ENCODE assay signal across 31 mouse cellular contexts in genomic region chr8:102518446-102518845, GRCm38 (mm10).
"Had no signal": no experiment of that assay in that cellular context is flagged by ENCODE, and none has a peak within 500 bp of the region (broad histone marks: within the 10 kb centered on the region; RNA-seq: fewer than 3 reads in every experiment).

No protein-coding gene starts in this region.

- H3K9me3 ChIP-seq: limb, embryonic 10.5 days; limb, embryonic 12.5 days; limb, embryonic 13.5 days; limb, embryonic 15.5 days; liver, embryonic 12.5 days; liver, embryonic 13.5 days; liver, embryonic 15.5 days; lung, embryonic 15.5 days; megakaryocyte, embryonic 14.5 days; midbrain, embryonic 10.5 days; midbrain, embryonic 12.5 days; midbrain, embryonic 13.5 days; midbrain, embryonic 15.5 days; neural tube, embryonic 12.5 days; neural tube, embryonic 13.5 days had no signal

- DNase-seq: left cerebral cortex, postnatal 4 days; liver; liver, embryonic 13.5 days; liver, postnatal 0 days; lung, adult 18-20 months; lung, embryonic 14.5 days; lung, postnatal 10 days; lung, postnatal 14 days; lung, postnatal 36 days; lung, postnatal 4 days; midbrain, embryonic 14.5 days had no signal

- H3K36me3 ChIP-seq: limb, embryonic 10.5 days; limb, embryonic 12.5 days; limb, embryonic 13.5 days; limb, embryonic 15.5 days; liver, embryonic 12.5 days; liver, embryonic 13.5 days; liver, embryonic 15.5 days; lung, embryonic 15.5 days; midbrain, embryonic 10.5 days; midbrain, embryonic 12.5 days; midbrain, embryonic 13.5 days; midbrain, embryonic 15.5 days; neural tube, embryonic 12.5 days; neural tube, embryonic 13.5 days had no signal

- H3K4me1 ChIP-seq: limb, embryonic 12.5 days; limb, embryonic 13.5 days; limb, embryonic 15.5 days; liver, embryonic 12.5 days; liver, embryonic 13.5 days; liver, embryonic 15.5 days; lung, embryonic 15.5 days; megakaryocyte, embryonic 14.5 days; midbrain, embryonic 12.5 days; midbrain, embryonic 15.5 days; neural tube, embryonic 12.5 days; neural tube, embryonic 13.5 days had no signal

- H3K27ac ChIP-seq: limb, embryonic 10.5 days; limb, embryonic 12.5 days; limb, embryonic 13.5 days; limb, embryonic 15.5 days; liver, embryonic 12.5 days; liver, embryonic 13.5 days; liver, embryonic 14.5 days; liver, embryonic 15.5 days; lung, embryonic 15.5 days; macrophage; midbrain, embryonic 10.5 days; midbrain, embryonic 12.5 days; midbrain, embryonic 13.5 days; midbrain, embryonic 15.5 days; neural tube, embryonic 12.5 days; neural tube, embryonic 13.5 days had no signal

- H3K9ac ChIP-seq: limb, embryonic 12.5 days; limb, embryonic 13.5 days; limb, embryonic 15.5 days; liver, embryonic 12.5 days; liver, embryonic 13.5 days; liver, embryonic 14.5 days; liver, embryonic 15.5 days; liver, postnatal 0 days; lung, embryonic 14.5 days; lung, embryonic 15.5 days; midbrain, embryonic 12.5 days; midbrain, embryonic 13.5 days; midbrain, embryonic 15.5 days; neural tube, embryonic 12.5 days; neural tube, embryonic 13.5 days had no signal

- H3K27me3 ChIP-seq: limb, embryonic 12.5 days; limb, embryonic 13.5 days; limb, embryonic 15.5 days; liver, embryonic 12.5 days; liver, embryonic 13.5 days; liver, embryonic 15.5 days; megakaryocyte, embryonic 14.5 days; midbrain, embryonic 12.5 days; midbrain, embryonic 13.5 days; midbrain, embryonic 15.5 days; neural tube, embryonic 12.5 days; neural tube, embryonic 13.5 days had no signal

- ATAC-seq: liver, embryonic 12.5 days; liver, postnatal 0 days; midbrain, embryonic 13.5 days; midbrain, embryonic 15.5 days; midbrain, embryonic 16.5 days had no signal

- H3K4me3 ChIP-seq: limb, embryonic 10.5 days; limb, embryonic 12.5 days; limb, embryonic 13.5 days; limb, embryonic 15.5 days; liver, embryonic 12.5 days; liver, embryonic 13.5 days; liver, embryonic 15.5 days; lung, embryonic 15.5 days; megakaryocyte, embryonic 14.5 days; midbrain, embryonic 10.5 days; midbrain, embryonic 12.5 days; midbrain, embryonic 13.5 days; midbrain, embryonic 15.5 days; myocyte; neural tube, embryonic 12.5 days; neural tube, embryonic 13.5 days had no signal

- H3K4me2 ChIP-seq: limb, embryonic 12.5 days; limb, embryonic 13.5 days; limb, embryonic 15.5 days; liver, embryonic 11.5 days; liver, embryonic 12.5 days; liver, embryonic 13.5 days; liver, embryonic 15.5 days; lung, embryonic 14.5 days; lung, embryonic 15.5 days; midbrain, embryonic 11.5 days; midbrain, embryonic 12.5 days; midbrain, embryonic 13.5 days; midbrain, embryonic 15.5 days; neural tube, embryonic 12.5 days; neural tube, embryonic 13.5 days had no signal
